Mouse (Mus musculus) myocyte (in vitro differentiated cells): ENCODE results near the gene Spns1. TPM values are rescaled to one million over a fixed set of nuclear protein-coding genes. Genes with fewer than 3 reads are reported as not detected.

Experiments used
- H3K27me3 ChIP-seq: one replicate; pipeline ENCODE4 v1.6.1; 2011; ENCODE audit not compliant: control insufficient read depth, insufficient read depth, insufficient read length
- H3K36me3 ChIP-seq: one replicate; pipeline ENCODE4 v1.6.1; 2011; ENCODE audit not compliant: control insufficient read depth, insufficient read depth
- H3K4me2 ChIP-seq: one replicate; pipeline ENCODE4 v1.6.1; 2011; ENCODE audit warnings: low read depth, control low read depth
- H3K4me3 ChIP-seq: one replicate; pipeline ENCODE4 v1.5.1; 2011; ENCODE audit warnings: mild to moderate bottlenecking, control low read depth, moderate library complexity
- H3K79me2 ChIP-seq: one replicate; pipeline ENCODE4 v1.6.1; 2011; ENCODE audit not compliant: control insufficient read depth, insufficient read depth
- H3ac ChIP-seq: one replicate; pipeline ENCODE4 v1.6.1; 2011; ENCODE audit not compliant: control insufficient read depth, insufficient read length
- CEBPB ChIP-seq: IDR thresholded peaks from 2 replicates; pipeline ENCODE4 v1.6.1; 2011; ENCODE audit warnings: mild to moderate bottlenecking, moderate library complexity; ENCODE audit not compliant: poor library complexity, insufficient read depth, severe bottlenecking
- E2F4 ChIP-seq: IDR thresholded peaks from one replicate; pipeline ENCODE4 v1.6.1; 2011; ENCODE audit warnings: mild to moderate bottlenecking, control low read depth, moderate library complexity; ENCODE audit not compliant: insufficient read depth
- MAX ChIP-seq: IDR thresholded peaks from one replicate; pipeline ENCODE4 v1.6.1; 2011; ENCODE audit warnings: low read depth, mild to moderate bottlenecking, control low read depth
- MYOD1 ChIP-seq, 3 experiments: IDR thresholded peaks; one replicate each; pipeline ENCODE4 v1.6.1; 2011; ENCODE audit warnings: control low read depth in 2 of 3, low read depth in 2 of 3, mild to moderate bottlenecking in 2 of 3, moderate library complexity in 1 of 3; ENCODE audit not compliant: insufficient read length in 2 of 3, control insufficient read depth in 1 of 3
- MYOG ChIP-seq, 3 experiments: IDR thresholded peaks; one replicate each; pipeline ENCODE4 v1.6.1; 2011; ENCODE audit warnings: control low read depth in 2 of 3, low read depth in 2 of 3, mild to moderate bottlenecking in 2 of 3; ENCODE audit not compliant: insufficient read length in 2 of 3, control insufficient read depth in 1 of 3, insufficient read depth in 1 of 3
- POLR2A ChIP-seq: IDR thresholded peaks from one replicate; pipeline ENCODE4 v1.6.1; 2011; ENCODE audit warnings: low read depth, mild to moderate bottlenecking, control low read depth, moderate library complexity; ENCODE audit not compliant: insufficient read length
- POLR2AphosphoS2 ChIP-seq: IDR thresholded peaks from one replicate; pipeline ENCODE4 v1.6.1; 2011; ENCODE audit warnings: low read depth, control low read depth; ENCODE audit not compliant: insufficient read length
- REST ChIP-seq: IDR thresholded peaks from one replicate; pipeline ENCODE4 v1.6.1; 2011; ENCODE audit warnings: mild to moderate bottlenecking, control low read depth, moderate library complexity; ENCODE audit not compliant: insufficient read depth, insufficient read length
- SRF ChIP-seq: IDR thresholded peaks from one replicate; pipeline ENCODE4 v1.6.1; 2011; ENCODE audit warnings: low read depth; ENCODE audit not compliant: control insufficient read depth, insufficient read length
- TCF12 ChIP-seq: IDR thresholded peaks from one replicate; pipeline ENCODE4 v1.6.1; 2011; ENCODE audit warnings: mild to moderate bottlenecking, control low read depth; ENCODE audit not compliant: poor library complexity, insufficient read depth, severe bottlenecking
- TCF3 ChIP-seq: IDR thresholded peaks from one replicate; pipeline ENCODE4 v1.6.1; 2011; ENCODE audit warnings: low read depth, control low read depth; ENCODE audit not compliant: insufficient read length
- USF1 ChIP-seq: IDR thresholded peaks from one replicate; pipeline ENCODE4 v1.6.1; 2011; ENCODE audit warnings: low read depth, mild to moderate bottlenecking, control low read depth, moderate library complexity
- polyA plus RNA-seq: library from polyadenylated mRNA; unstranded; fragments of >200 nt; fragmentation: generic; extraction: Trizol; gene quantifications from one replicate; pipeline ENCODE4 v1.2.1, GENCODE M21; 2012; ENCODE audit warnings: missing spikeins

The Spns1 gene
- polyA plus RNA-seq: 76.5 TPM

DNA sequence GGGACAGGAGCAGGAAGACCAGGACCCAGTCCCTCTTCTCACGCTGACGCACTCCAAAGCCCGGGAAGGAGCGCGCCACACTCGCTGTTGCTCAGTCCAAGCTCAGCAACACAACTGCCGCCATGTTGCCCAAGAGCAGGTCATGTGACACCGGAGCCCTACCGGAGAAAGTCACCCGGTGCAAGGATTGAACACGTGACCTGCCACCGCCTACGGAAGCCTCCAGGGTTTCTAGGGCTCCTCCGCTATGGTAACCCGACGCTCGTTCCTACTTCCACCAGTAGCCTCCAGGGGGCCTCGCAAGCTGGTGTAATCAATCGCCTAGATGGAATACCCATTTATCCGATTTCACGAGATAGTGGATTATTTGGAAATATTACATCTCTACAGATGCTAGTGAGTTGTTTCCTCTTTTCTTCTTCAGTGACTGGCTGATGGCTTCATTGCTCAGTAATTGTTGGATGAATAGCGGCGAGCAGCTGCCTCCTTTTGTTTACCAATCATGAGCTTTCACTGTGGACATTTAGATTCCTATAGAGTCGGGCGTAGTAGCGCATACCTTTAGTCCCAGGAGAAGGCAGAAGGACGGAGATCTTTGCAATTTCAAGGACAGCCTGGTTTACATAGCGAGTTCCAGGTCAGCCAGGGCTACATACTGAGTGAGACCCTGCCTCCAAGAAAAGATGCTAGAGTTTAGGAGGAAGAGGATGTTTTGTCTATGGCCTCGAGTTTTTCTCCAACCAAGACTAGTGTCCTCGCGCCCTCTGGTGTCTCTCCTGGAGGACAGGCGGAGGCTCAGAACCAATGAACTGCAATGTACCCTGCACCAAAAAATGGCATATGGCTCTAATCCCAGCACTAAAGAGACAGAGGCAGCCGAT lies at the start of gene Spns1:
Gene Spns1, minus strand, starts transcription at position 173 of the 881 bp plus-strand sequence.
- Histone ChIP-seq H3K79me2 (peaks cover 9% of the 10 kb centered on the region), H3ac (peak within 1 kb of the TSS; percentile 29), H3K4me2 (peak within 1 kb of the TSS; percentile 96), H3K27me3 (no peaks in the 10 kb centered on the region), H3K4me3 (peak within 1 kb of the TSS; percentile 83), H3K36me3 (no peaks in the 10 kb centered on the region)
- TF ChIP-seq SRF: no peak
- no peak for TF ChIP-seq MYOG (IDR thresholded peaks at IDR 0.05; ENCODE audit: control insufficient read depth in 1 of 3, insufficient read depth in 1 of 3, insufficient read length in 2 of 3, low read depth in 2 of 3)
- no peak for TF ChIP-seq TCF12
- no peak for TF ChIP-seq E2F4
- TF ChIP-seq REST: peak; percentile 29
- TF ChIP-seq TCF3: no peak
- peak; percentile 75 for TF ChIP-seq POLR2AphosphoS2
- no peak for TF ChIP-seq MYOD1 (IDR thresholded peaks at IDR 0.05; ENCODE audit: control insufficient read depth in 1 of 3, insufficient read length in 2 of 3, low read depth in 2 of 3)
- TF ChIP-seq POLR2A: peak; percentile 84
- TF ChIP-seq CEBPB: no peak
- peak; percentile 99 for TF ChIP-seq USF1

DNA sequence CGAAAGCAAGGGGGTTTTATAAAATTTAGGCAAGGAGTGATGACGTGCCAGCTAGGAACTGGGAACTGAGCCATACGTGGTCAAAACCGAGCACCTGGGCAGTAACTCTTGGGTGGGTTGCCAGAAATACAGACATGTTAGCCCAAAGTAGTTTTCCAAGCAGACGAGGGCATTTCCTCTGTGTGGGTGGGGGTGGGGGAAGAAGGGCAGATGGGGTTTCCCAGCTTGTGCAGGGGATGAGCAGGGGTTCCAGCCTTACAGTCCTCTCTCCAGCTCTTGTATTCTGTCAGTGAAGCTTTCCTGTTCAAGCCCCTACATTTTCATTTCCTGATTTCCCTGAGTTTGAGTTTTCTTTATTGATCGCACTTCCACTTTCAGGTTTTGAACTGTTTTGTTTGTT lies 46.9 kb upstream of the Spns1 start:
- TF ChIP-seq TCF3 (no peak), MAX (no peak), MYOG (IDR thresholded peaks at IDR 0.05; ENCODE audit: control insufficient read depth in 1 of 3, insufficient read depth in 1 of 3, insufficient read length in 2 of 3, low read depth in 2 of 3) (no peak), TCF12 (no peak), E2F4 (no peak), CEBPB (no peak), POLR2A (no peak), MYOD1 (IDR thresholded peaks at IDR 0.05; ENCODE audit: control insufficient read depth in 1 of 3, insufficient read length in 2 of 3, low read depth in 2 of 3) (no peak), SRF (no peak), REST (no peak), USF1 (no peak), POLR2AphosphoS2 (no peak)

DNA sequence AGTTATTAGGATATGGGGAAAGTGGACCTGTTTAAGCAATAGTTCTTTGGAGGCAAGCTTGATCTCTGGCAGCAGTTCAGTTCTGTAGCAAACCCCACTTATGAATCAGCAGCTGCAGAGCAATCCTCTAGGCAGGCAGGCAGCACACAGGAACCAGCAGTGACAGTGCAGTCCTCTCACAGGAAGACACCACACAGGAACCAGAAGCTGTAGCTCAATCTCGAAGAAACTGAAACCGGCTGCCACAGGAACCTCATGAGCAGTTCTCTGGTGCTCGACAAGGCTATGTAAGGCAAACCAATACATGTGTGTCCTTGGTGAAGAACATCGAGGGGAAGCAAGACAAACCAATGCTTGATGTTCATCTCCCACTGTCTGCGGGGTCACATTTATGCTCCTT lies 44.5 kb upstream of the Spns1 start:
- no peak overlapping the region for H3K4me3 ChIP-seq
- H3K4me2 ChIP-seq: no peak overlapping the region
- no peaks in the 10 kb centered on the region for H3K36me3 ChIP-seq
- H3ac ChIP-seq: no peak overlapping the region
- no peak for TF ChIP-seq MYOG (IDR thresholded peaks at IDR 0.05; ENCODE audit: control insufficient read depth in 1 of 3, insufficient read depth in 1 of 3, insufficient read length in 2 of 3, low read depth in 2 of 3)
- H3K27me3 ChIP-seq: no peaks in the 10 kb centered on the region
- H3K79me2 ChIP-seq: no peaks in the 10 kb centered on the region

More for the DNA sequence above, 46.9 kb upstream of the Spns1 start:
- no peak overlapping the region for H3ac ChIP-seq
- H3K4me2 ChIP-seq: no peak overlapping the region
- no peaks in the 10 kb centered on the region for H3K27me3 ChIP-seq
- no peaks in the 10 kb centered on the region for H3K36me3 ChIP-seq
- no peak overlapping the region for H3K4me3 ChIP-seq
- H3K79me2 ChIP-seq: no peaks in the 10 kb centered on the region

DNA sequence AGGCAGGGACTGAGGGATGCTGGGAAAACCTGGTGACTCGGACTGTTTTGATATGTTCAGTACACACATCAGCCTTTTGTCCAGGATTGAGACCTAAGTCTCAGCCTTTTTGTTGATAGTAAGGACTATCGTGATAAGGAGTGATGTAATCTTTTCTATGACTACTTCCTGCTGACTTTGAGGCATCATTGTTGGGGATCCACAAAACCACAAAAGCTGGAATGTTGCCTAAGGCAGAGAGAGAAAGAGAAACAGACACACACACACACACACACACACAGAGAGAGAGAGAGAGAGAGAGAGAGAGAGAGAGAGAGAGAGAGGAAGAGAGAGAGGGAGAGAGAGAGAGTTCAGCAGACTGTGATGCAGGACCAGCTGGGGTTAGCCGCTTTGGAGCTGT lies 41.2 kb upstream of the Spns1 start:
- Histone ChIP-seq H3ac (no peak overlapping the region), H3K79me2 (no peaks in the 10 kb centered on the region), H3K27me3 (peaks cover 9% of the 10 kb centered on the region), H3K36me3 (no peaks in the 10 kb centered on the region), H3K4me2 (peak overlapping the region; percentile 20), H3K4me3 (no peak overlapping the region)
- TF ChIP-seq USF1 (no peak), REST (no peak), MYOG (IDR thresholded peaks at IDR 0.05; ENCODE audit: control insufficient read depth in 1 of 3, insufficient read depth in 1 of 3, insufficient read length in 2 of 3, low read depth in 2 of 3) (no peak), TCF12 (no peak), CEBPB (no peak), SRF (no peak), MYOD1 (IDR thresholded peaks at IDR 0.05; ENCODE audit: control insufficient read depth in 1 of 3, insufficient read length in 2 of 3, low read depth in 2 of 3) (no peak), E2F4 (no peak), POLR2A (no peak), MAX (no peak), POLR2AphosphoS2 (no peak), TCF3 (no peak)

DNA sequence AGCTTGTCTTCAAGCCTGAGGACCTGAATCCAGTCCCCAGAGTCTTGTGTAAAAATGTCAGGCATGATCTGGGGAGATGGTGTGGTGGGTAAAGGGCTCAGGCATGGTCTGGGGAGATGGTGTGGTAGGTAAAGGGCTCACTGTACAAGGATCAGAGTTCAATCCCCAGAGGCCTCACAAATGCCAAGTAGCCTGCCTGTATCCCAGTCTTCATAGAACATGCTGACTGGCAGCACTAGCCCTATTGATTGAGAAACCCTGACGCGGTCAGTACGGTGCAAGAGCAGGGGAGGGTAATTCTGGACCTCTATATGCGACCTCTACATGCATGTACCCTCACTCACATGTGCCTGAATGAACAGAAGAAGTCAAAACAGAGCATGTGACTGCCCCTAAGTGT lies 40.4 kb upstream of the Spns1 start:
- no peak for TF ChIP-seq TCF3
- no peak overlapping the region for H3K4me3 ChIP-seq
- H3K4me2 ChIP-seq: no peak overlapping the region
- H3ac ChIP-seq: no peak overlapping the region
- no peaks in the 10 kb centered on the region for H3K79me2 ChIP-seq
- H3K27me3 ChIP-seq: peaks cover 18% of the 10 kb centered on the region
- H3K36me3 ChIP-seq: no peaks in the 10 kb centered on the region
